Mouse (Mus musculus): ENCODE data around the gene Sp1. TPM values are rescaled to one million over a fixed set of nuclear protein-coding genes. Genes with fewer than 3 reads are reported as not detected.

Sp1 gene
- 10 to 100 TPM; 22.9 to 28.3 TPM for total RNA-seq (2021)
- long read RNA-seq, experiment 1, partial matches to known transcripts, result 0 of 2 reads
- long read RNA-seq, experiment 1, other reads (novel, unspliced or antisense), result 2 of 2 reads
- long read RNA-seq, experiment 2, partial matches to known transcripts, result 0 of 1 reads
- long read RNA-seq, experiment 2, other reads (novel, unspliced or antisense), result 1 of 1 reads

- DNase-seq (ENCODE audit: low spot score in 2 of 2), result peak; percentile 99 to 100
Observed at GRCm38 (mm10) chr15:102405489-102406195, at the start of gene Sp1. Sp1 (plus strand) TSS chr15:102406143.

GRCm38 (mm10) chr15:102356501-102357325 is 49.2 kb upstream of the Sp1 start:
- no peak for DNase-seq (ENCODE audit: low spot score in 2 of 2)

- DNase-seq (ENCODE audit: low spot score in 2 of 2), result no peak
Observed at GRCm38 (mm10) chr15:102358126-102358525, 47.8 kb upstream of the Sp1 start.

GRCm38 (mm10) chr15:102358834-102359233 is 47.1 kb upstream of the Sp1 start:
- no peak for DNase-seq (ENCODE audit: low spot score in 2 of 2)

GRCm38 (mm10) chr15:102362648-102363047 is 43.3 kb upstream of the Sp1 start:
- no peak for DNase-seq (ENCODE audit: low spot score in 2 of 2)

GRCm38 (mm10) chr15:102364678-102365077 is 41.3 kb upstream of the Sp1 start:
- DNase-seq (ENCODE audit: low spot score in 2 of 2), result no peak

GRCm38 (mm10) chr15:102366238-102366637 is 39.7 kb upstream of the Sp1 start:
- DNase-seq (ENCODE audit: low spot score in 2 of 2), result no peak

DNA sequence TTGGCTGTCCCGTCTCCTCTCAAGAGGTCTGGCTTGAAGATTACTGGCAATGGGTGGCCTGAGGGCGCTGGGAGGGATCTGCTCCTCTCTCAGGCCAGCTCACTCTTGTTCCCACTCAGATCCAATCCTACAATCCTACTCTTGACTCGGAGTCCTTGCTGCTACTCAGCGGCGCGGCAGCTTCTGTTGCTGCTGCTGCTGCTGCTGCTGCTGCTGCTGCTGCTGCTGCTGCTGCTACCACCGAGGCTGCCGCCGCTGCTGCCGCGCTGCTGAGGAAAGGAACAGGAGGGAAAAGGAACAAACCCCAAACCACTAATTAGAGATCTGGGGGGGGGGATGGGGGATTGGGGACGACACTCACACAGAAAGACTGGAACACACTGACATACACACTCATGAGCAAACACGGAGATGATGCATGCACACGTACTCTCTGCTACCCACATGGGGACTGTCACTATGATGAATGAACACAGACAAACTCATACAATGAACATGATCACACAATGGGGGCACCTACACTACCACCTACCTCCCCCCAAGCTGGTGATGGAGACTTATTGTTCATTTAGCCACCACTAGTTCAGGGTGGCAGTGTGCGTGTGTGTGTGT is 39.1 kb upstream of the Sp1 start, which contains the start of gene Sp7:
TSS of gene Sp7 (minus strand) at position 450 of the 612 bp plus-strand sequence.
- DNase-seq (ENCODE audit: low spot score in 2 of 2), result no peak

DNA sequence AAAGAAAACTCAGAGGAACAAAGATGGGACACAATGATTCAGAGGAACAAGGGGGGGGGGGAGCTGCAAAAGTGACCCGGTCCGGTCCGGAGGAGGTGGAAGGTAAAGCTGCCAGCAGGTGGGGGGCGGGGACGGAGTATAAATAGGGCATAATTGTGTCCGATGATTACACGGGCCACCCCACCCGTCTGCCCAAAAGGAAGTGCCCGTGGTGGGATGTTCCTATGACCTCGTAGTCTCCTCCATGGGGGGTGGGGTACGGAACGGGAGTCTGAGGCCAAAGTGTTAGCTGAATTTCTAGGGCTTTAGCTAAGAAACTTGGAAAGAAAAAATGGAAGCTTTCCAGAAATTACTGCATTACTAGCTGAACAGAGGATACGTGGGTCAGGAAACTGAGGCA is 36.0 kb upstream of the Sp1 start:
- no peak for DNase-seq (ENCODE audit: low spot score in 2 of 2)

DNA sequence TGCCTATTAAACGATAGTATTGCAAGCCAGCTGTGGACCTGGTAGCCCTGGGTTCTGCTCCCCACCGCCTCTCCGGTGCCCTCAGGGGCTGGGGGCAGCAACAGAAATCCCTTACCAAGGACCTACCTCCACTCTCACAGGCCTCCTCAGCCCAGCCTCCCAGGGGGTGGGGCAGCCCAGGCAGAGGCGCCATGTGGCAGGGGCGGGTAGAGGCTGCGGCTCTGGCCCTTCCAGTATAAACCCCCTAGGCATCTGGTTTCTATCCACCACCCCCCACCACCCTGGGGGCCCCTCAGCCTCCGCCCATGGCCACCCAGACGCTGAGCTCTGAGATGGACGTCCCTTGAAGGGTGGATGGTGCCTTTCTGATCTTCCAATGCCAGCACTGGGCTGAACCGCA is 35.2 kb upstream of the Sp1 start:
- no peak for DNase-seq (ENCODE audit: low spot score in 2 of 2)

- DNase-seq (ENCODE audit: low spot score in 2 of 2), result peak in 1 of 2 experiments; percentile 40
Observed at GRCm38 (mm10) chr15:102376453-102377162, 29.3 kb upstream of the Sp1 start.

DNA sequence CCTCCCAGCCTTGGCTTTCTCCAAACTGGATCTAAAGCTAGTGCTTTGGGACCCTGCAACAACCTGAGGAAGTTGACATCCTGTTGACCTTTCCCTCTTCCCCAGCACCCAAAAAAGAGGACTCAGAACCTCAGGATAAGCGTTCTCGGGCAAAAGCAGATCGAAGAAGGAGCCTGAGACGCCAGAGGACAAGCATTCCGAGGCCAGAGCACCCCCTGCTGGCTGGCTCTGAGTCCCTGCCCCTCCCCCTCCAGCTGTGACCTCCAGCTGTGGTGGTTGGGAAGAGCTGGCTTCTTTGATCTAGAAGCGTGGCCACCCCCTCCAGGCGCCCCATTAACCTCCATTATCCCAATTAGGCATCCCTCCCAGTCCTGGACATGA is 28.8 kb upstream of the Sp1 start:
- peak; percentile 63 to 67 for DNase-seq (ENCODE audit: low spot score in 2 of 2)

DNA sequence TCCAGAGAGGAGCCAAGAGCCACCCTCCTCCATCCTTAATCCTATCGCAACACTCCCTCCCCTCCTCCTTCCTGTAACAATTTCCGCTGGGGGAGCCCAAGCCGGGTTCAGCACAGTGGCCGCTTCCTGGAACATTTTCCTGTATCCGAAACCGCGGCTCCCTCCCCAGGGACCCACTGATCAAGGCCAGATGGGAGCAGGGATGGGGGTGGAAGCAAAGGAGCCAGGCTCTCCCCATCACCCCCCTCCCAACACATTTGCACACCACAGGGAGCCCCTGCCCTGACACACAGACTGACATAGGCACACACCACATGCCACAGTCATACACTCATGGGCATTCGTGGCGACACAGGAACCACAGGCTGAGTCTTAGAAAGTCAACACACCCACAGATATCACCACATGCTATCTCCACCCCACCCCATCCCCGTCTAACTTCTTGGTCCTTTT is 28.1 kb upstream of the Sp1 start:
- DNase-seq (ENCODE audit: low spot score in 2 of 2), result no peak

GRCm38 (mm10) chr15:102381575-102381974 is 24.4 kb upstream of the Sp1 start:
- peak; percentile 72 to 86 for DNase-seq (ENCODE audit: low spot score in 2 of 2)

GRCm38 (mm10) chr15:102383671-102384070 is 22.3 kb upstream of the Sp1 start:
- DNase-seq (ENCODE audit: low spot score in 2 of 2), result no peak

GRCm38 (mm10) chr15:102386640-102387039 is 19.3 kb upstream of the Sp1 start:
- DNase-seq (ENCODE audit: low spot score in 2 of 2), result no peak

GRCm38 (mm10) chr15:102388942-102389341 is 17.0 kb upstream of the Sp1 start:
- DNase-seq (ENCODE audit: low spot score in 2 of 2), result no peak

DNA sequence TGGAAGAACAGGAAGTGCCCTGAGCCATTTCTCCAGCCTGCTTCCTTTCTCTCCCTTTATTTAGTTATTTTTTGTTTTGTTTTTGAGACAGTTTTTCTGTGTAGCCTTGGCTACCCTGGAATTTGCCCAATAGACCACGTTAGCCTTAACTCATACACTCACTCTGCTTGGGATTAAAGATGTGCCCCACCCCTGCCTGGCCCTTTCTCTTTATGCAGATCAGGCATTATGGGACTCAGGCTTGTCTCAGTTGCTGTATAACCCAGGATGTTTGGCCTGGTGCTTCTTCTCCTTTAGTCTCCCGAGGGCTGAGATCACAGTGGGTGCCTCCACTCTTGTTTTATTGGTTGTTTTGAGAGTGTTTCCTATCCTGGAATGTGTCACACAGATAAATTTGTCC is 13.4 kb upstream of the Sp1 start:
- no peak for DNase-seq (ENCODE audit: low spot score in 2 of 2)

DNA sequence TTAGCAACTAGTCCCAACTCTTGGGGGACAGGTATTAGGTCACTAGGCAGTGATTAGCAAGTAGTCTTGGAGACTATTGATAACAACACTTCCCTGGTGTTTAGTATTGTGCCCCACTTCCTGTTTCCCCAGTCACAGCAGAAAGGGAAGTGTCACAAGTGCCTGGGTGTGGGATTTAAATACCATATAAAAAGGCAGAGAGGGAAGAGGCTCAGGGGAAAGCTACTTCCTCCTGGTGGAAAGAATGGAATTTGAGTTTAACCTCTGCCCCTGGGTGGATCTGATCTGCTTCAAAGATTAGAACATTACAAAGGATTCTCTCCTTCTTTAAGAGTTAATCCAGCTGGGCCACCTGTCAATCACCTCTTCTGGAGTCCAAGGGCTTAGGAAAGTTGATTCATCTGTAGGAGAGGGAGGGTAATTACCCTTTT is 12.3 kb upstream of the Sp1 start:
- no peak for DNase-seq (ENCODE audit: low spot score in 2 of 2)

- no peak for DNase-seq (ENCODE audit: low spot score in 2 of 2)
Observed at GRCm38 (mm10) chr15:102395061-102395460, 10.9 kb upstream of the Sp1 start.

DNA sequence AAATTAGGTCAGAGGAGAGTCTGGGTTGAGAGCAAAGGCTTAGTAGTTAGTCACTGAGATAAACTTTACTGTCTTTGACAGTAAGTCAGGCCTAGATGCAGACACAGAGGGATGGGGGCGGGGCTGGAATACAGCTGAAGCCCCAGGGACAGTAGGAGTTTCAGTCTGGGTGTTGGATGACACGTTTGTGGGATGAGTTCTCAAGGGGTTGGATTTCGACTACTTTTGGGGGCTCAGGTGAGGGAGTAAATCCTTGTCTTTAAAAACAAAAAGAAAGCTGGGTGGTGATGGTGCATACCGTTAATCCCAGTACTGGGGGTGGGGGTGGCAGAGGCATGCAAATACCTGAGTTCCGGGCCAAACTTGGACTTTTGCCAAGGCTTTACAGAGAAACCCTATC is 7.3 kb upstream of the Sp1 start:
- no peak for DNase-seq (ENCODE audit: low spot score in 2 of 2)

All from layer of hippocampus, postnatal 14 days (tissue).